Mouse (Mus musculus) MEL-GATA-1-ER (cell line): ENCODE data around the gene Arhgap30.

Experiments used
- DNase-seq: peaks from one replicate; pipeline ENCODE4 v3.0.0-alpha.2; 2012; ENCODE audit warnings: low read depth; ENCODE audit errors: extremely low read depth

The Arhgap30 gene

GRCm38 (mm10) chr1:171425126-171425525 lies 36.4 kb downstream of the Arhgap30 start:
- DNase-seq, result no peak

DNA sequence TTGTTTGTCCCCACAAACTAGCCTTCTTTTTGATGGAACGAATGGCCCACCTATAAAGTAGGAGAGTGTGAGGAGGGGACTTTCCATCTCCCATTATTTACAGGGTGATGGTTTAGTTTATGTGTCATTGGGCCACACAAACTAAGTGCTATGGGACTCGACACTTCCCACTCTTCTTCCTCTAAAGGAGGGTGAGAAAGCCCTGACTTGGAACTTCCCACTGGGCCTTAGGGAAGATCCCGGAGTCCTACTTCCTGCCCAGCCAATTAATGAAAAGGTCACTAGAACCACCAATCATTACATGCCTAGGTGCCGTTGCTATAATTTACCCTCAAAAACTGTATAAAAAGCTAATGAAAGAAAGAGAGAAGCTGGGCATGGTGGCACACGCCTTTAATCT lies 43.4 kb downstream of the Arhgap30 start:
- DNase-seq, result no peak

- no peak for DNase-seq
Observed at GRCm38 (mm10) chr1:171435288-171435814, 46.6 kb downstream of the Arhgap30 start.

DNA sequence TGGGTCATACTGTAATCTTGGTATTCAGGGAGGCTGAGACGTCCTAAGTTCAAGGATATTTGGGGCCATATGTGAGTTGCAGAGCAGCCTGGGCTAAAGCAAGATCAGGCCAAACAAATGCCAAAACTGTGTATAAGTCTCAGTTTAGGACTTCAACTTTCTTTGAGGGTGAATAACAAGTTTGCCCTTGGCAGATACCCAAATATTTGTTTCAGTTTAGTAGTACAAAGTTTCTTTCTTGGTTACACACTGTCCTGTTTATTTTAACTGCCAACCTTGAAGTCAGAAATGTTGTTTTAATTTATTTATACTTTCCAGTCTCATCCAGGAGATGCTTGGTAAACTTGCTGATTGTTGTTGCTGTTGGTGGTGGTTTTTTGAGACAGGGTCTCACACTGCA lies 47.2 kb downstream of the Arhgap30 start:
- DNase-seq, result no peak

DNA sequence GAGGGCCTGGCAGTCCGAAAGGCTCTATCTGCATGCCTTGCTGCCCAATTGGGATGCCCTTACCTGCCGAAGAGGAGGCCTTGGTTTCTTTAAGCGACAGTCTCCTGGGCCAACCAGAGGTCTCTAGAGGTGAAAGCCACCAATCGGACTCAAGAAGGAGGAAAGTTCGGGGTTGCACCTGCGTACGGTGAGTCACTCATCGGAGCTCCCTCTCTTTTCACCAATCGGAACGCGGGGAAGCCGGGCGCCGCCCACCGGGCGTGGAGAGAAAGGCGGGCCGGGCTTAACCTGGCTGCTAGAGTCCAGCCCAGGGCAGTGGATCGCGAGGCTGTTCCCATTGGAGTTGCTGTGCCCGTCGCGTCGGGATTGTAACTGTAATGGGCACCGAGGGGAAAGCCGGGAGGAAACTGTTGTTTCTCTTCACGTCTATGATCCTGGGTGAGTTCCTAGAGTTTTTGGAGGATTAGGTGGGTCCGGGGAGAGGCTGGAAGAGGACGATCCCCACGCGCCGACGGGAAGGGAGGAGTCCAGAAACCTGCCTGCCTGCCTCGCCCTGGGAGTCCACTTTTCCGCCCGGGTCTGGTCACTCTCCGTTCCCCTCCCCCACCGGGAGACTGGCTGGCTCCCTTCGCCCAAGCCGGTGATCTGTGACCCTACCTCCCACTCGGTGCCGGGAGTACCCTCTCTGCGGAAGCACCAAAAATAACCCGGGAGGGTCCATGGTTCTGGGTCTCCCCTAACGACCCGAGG lies 48.7 kb downstream of the Arhgap30 start, which contains the start of gene F11r:
TSS of gene F11r (plus strand) at position 272 of the 750 bp plus-strand sequence.
- peak; percentile 47 for DNase-seq

DNA sequence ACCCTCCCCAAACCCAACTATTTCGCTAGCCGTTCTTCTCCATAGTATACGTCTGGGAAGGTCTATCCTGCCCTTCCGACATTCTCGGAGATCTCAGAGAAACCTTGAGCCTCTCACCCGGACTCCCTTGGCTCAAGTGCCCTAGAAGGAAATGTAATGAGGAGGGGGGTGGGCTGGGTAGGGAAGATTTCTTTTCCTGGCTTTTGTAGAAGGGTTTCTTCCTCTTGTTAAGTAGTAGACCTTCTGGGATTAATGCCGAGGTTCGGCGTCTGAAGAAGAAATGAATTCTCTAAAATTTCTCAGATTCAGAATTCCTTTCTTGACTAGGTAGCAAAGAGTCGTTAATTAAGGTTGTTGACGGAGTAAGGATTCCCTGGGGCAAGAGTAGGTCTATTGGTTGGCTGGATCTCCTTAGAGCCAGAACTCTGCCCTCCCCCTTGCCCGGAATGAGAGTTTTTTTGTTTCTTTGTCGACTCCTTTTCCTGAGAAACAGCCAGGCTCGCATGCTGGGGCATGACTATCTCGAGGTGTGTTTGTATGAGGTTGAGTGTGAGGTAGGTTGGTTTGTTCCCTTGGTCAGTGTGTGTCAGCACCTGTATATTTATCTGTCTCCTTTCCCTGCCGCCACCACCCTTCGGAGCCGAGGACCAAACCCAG lies 49.4 kb downstream of the Arhgap30 start:
- no peak for DNase-seq

DNA sequence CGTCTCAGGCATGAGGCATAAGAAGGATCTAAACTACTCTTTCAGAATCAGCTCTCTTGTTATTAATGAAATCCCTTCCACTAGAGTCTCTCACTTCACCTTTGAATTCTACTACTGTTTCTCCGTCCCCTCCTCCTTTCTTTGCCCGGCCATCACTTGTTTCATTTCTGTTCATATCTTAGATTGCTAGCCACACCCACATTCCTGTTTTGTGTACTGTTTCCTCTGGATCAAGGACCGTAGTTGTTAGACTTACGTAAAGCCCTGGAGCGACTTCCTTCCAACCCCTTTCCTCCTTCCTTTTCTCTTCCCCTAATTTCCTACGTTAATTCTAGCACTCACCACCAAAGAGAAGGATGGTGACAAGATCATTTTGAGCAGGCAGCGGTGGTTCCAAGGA lies 50.3 kb downstream of the Arhgap30 start:
- DNase-seq, result no peak

DNA sequence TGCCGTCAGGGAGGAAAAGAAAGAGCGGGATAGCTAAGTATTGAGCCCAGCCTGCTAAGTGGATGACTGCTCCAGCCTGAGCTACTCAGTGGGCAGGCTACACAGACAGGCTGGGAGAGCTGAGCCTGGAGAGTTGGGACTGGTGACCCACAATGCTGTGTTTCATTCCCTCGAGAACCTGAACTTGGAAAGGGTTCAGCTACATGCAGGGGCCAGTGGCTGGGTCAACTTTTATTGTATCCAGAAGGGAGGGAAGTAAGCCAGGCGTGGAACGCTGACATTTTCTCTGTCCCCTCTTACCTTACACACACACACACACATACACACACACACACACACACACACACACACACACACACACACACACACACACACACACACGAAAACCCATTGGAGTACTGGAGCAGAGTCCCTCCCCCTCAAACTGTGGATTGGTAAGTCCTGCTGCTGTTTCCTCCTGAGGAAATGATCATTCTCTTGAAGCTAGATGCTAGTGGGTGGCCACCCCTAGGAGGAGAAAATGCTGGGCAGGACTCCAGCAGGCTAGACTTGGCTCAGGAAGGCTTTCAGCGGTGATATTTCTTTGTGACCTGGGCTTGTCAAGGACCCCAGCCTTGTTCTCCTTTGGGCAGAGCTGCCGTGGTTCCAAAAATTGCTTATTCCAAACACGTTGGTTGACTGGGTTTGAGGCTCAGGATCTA lies 51.4 kb downstream of the Arhgap30 start:
- peak; percentile 76 for DNase-seq

GRCm38 (mm10) chr1:171441466-171442412 lies 53.0 kb downstream of the Arhgap30 start:
- peak; percentile 79 for DNase-seq

- no peak for DNase-seq
Observed at GRCm38 (mm10) chr1:171442413-171442760, 53.6 kb downstream of the Arhgap30 start.

- no peak for DNase-seq
Observed at GRCm38 (mm10) chr1:171445050-171445449, 56.3 kb downstream of the Arhgap30 start.

GRCm38 (mm10) chr1:171446854-171447253 lies 58.1 kb downstream of the Arhgap30 start:
- no peak for DNase-seq

- no peak for DNase-seq
Observed at GRCm38 (mm10) chr1:171447692-171448091, 58.9 kb downstream of the Arhgap30 start.

DNA sequence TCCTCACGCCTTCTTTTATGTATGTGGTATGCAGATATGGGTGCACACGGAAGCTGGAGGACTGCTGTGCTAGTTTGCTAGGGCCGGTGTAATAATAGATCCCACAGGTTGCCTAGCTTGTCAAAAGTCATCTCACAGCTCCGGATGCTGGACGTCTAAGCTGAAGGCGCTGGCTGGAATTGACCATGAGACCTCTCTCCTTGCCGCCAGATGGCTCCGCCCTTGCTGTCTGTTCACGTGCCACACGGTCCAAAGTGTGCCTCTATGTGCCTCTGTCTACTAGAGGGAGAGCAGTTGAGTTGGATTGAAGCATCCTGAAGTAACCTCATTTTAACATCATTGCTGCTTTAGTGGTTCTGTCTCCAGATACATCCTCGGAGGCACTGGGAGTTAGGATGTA lies 61.3 kb downstream of the Arhgap30 start:
- DNase-seq, result no peak

GRCm38 (mm10) chr1:171451001-171451400 lies 62.2 kb downstream of the Arhgap30 start:
- DNase-seq, result no peak

DNA sequence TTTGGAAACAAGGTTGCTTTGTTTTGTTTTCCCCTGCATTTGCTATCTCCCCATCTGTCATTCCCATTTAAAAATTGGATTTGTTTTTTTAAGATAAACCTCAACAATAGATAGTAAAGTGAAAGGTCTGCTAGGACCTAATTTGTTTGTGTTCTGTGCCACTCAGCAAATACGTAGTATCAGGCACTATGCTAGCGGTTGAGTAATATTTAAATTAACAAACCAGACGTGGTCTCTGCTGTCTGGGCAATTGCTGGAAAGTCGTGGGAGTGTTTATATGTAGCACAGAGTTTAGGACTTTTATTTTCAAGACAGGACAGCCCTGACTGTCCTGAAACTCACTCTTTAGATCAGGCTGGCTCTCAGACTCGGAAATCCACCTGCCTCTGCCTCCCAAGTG lies 63.8 kb downstream of the Arhgap30 start:
- no peak for DNase-seq

DNA sequence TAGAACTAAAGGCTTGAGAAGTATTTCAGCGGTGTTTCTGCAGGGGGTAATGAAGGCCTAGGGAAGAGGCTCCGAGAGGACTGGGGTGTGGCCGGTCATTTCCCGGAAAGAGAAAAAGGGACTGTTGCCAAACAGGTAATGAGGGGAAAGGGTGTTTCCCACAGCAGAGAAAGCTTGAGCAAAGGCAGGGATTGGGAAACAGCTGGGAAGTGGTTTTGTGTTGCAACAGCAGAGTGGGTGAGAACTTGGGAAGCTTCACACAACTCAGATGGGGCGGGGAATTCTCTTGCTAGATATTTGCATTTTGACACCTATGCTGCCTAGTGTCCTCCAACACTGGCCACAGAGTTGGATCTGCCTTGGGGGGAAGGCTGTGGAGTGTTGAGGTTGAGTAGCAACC lies 64.2 kb downstream of the Arhgap30 start:
- DNase-seq, result no peak

DNA sequence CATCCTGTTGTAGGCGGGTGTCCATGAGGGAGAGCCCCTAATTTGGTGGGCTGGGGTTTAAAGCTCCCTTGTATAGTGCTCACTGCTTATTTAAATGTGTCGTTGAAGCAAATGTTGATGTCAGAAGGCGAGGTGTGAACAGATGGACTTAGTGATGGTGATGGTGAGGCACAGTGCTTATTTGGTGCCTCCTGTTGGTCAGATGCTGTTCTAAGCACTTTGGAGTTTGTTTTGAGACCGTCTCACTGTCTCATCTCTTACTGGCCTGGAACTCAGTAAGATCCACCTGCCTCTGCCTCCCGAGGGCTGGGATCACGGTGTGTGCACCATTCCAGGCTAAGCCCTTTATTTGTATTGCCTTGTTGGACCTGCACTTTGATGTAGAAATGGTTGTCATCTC lies 66.2 kb downstream of the Arhgap30 start:
- DNase-seq, result no peak

- DNase-seq, result no peak
Observed at GRCm38 (mm10) chr1:171457568-171457967, 68.8 kb downstream of the Arhgap30 start.

DNA sequence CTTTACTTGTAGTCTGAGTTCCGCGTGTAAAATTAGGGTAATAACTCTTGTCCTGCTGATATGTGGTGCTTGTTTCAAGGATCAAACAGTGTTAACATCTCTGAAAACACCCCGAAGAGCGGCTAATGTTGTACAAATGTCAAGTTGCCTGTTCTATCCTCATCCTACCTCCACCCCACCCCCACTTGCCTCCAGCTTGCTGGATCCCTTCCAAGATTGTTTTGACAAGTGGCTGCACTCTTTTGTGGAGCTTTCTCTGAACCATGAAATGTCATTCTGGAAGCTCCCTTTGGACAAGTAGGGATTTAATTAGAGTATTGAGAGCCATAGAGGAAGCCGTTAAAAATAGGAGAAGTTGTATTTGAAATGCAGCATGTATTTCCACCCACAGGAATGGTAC lies 71.0 kb downstream of the Arhgap30 start:
- no peak for DNase-seq
